Mouse (Mus musculus) E14TG2a.4 (cell line): ENCODE measurements around the gene Gm5415.
"Not testable (repeated sequence)": the region's sequence is repeated elsewhere in the genome, so short reads cannot be mapped to it uniquely, and the experiment has no call there.

Experiments
- H3K27me3 ChIP-seq: 2 replicates; pipeline ENCODE4 v1.6.1; 2014; ENCODE audit warnings: low read length, control low read depth; ENCODE audit not compliant: insufficient read depth
- H3K36me3 ChIP-seq: 2 replicates; pipeline ENCODE4 v1.6.1; 2014; ENCODE audit warnings: low read length, control low read depth; ENCODE audit not compliant: insufficient read depth
- H3K4me1 ChIP-seq: replicated peaks from 2 replicates; pipeline ENCODE4 v1.6.1; 2014; ENCODE audit warnings: low read depth, low read length, control low read depth
- H3K4me3 ChIP-seq: replicated peaks from 2 replicates; pipeline ENCODE4 v1.5.1; 2014; ENCODE audit warnings: mild to moderate bottlenecking, low read length
- H3K9me3 ChIP-seq: 2 replicates; pipeline ENCODE4 v1.6.1; 2014; ENCODE audit warnings: low read length, control low read depth
- CTCF ChIP-seq: conservative IDR thresholded peaks from 2 replicates; pipeline ENCODE4 v1.5.1; 2014; ENCODE audit warnings: low read length
- NANOG ChIP-seq: IDR thresholded peaks from 2 replicates; pipeline ENCODE4 v1.6.1; 2014; ENCODE audit warnings: borderline replicate concordance, low read length, mixed read lengths
- POU5F1 ChIP-seq: IDR thresholded peaks from 2 replicates; pipeline ENCODE4 v1.6.1; 2014; ENCODE audit warnings: low read length, borderline replicate concordance

Gene Gm5415

GRCm38 (mm10) chr1:32547194-32547593, at the start of gene Gm5415:
Gm5415 (minus strand) TSS chr1:32547294.
- H3K9me3 ChIP-seq, H3K36me3 ChIP-seq, H3K4me1 ChIP-seq, H3K4me3 ChIP-seq, H3K27me3 ChIP-seq: not testable (repeated sequence)

DNA sequence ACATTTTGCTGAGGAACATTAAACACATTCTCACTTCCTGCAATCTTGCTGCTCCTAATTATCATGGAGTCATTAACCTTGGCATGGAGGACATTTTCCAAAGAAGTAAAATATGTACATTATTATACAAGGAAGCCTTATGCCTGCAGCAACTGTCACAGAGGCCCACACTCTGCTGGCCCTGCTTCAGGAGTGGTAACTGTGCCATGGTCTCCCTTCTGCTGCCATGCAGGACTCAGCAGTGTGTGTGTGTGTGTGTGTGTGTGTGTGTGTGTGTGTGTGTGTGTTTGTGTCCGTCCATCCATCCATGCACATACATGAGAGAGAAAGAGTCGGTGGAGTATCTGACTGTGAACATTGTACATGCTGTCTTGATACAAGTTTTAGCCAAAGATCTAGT, 21.8 kb upstream of the Gm5415 start:
- Histone ChIP-seq H3K4me3 (no peak overlapping the region), H3K27me3 (no peaks in the 10 kb centered on the region), H3K4me1 (no peaks in the 10 kb centered on the region), H3K36me3 (no peaks in the 10 kb centered on the region), H3K9me3 (no peaks in the 10 kb centered on the region)
- TF ChIP-seq POU5F1 (no peak), CTCF (no peak), NANOG (no peak)

- Histone ChIP-seq H3K36me3 (no peaks in the 10 kb centered on the region), H3K4me3 (no peak overlapping the region), H3K27me3 (no peaks in the 10 kb centered on the region), H3K4me1 (no peaks in the 10 kb centered on the region), H3K9me3 (no peaks in the 10 kb centered on the region)
- TF ChIP-seq NANOG: no peak
- no peak for TF ChIP-seq CTCF
- TF ChIP-seq POU5F1: no peak
Measured at GRCm38 (mm10) chr1:32553925-32554324, 6.8 kb upstream of the Gm5415 start.

DNA sequence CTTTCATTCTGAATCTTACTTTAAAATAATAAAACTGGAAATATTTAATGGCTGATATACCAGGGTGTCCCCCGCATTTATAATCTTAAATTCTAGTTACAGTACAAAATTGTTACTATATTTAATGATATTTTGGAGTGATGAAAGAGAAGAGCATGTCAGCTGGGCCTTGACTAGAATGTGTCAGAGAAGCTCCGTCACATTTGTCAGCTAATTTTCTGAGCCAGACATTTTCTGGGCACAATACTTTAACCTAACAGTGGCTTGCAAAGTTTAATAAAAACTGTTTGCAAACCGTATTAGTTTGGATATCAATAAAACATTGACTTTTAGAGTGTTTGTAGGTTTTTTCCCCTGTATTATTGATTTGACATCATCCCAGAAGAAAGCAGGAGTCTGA, 6.4 kb upstream of the Gm5415 start:
- no peaks in the 10 kb centered on the region for H3K27me3 ChIP-seq
- TF ChIP-seq POU5F1: no peak
- no peak for TF ChIP-seq NANOG
- no peak overlapping the region for H3K4me3 ChIP-seq
- no peaks in the 10 kb centered on the region for H3K9me3 ChIP-seq
- no peaks in the 10 kb centered on the region for H3K4me1 ChIP-seq
- no peaks in the 10 kb centered on the region for H3K36me3 ChIP-seq

DNA sequence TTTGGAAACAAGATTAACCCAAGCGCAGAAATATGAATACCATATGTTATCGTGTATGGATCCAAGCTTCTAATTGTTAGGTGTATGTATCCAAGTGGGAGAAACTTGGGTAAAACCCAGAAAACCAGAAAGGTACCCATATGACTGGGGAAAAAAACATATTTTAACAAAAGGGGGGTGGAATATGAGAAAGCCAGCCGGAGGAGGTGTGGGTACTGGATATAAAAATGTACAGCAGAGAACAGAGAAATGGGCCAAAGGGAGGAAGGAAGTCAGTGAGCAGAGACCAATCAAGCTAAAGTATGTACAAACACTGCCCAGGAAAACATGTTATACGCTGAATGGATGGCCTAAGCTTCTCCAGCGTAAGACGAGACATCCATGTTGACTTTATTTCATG, 43.7 kb downstream of the Gm5415 start:
- TF ChIP-seq POU5F1 (no peak), NANOG (no peak), CTCF (no peak)
- H3K4me1 ChIP-seq: no peaks in the 10 kb centered on the region
- H3K36me3 ChIP-seq: no peaks in the 10 kb centered on the region
- H3K9me3 ChIP-seq: no peaks in the 10 kb centered on the region
- no peak overlapping the region for H3K4me3 ChIP-seq
- no peaks in the 10 kb centered on the region for H3K27me3 ChIP-seq
